Mouse (Mus musculus): ENCODE data around the gene Tex22. TPM values are rescaled to one million over a fixed set of nuclear protein-coding genes. Genes with fewer than 3 reads are reported as not detected.

Tex22 gene
- polyA plus RNA-seq, 1 experiment from 2014 or later = not detected

Small RNA genes lying within 50 kb of the gene (microRNA-seq; reads per million reads assigned to microRNA genes)
- not detected for gene Gm44471

Other genes starting within 250 kb of the Tex22 start
- gene Cdca4, start 245.1 kb upstream of the Tex22 start, polyA plus RNA-seq (2016; fragmentation: Nextera tagmentation; extraction: Ambion mirVana) = 166 TPM in 2 replicates
- 0.08 TPM in 1 of 2 replicates, not detected in the other for gene Gpr132, start 206.3 kb upstream of the Tex22 start, polyA plus RNA-seq (2016; fragmentation: Nextera tagmentation; extraction: Ambion mirVana)
- 6.4 and 6.8 TPM in 2 replicates for gene Jag2, start 144.7 kb upstream of the Tex22 start, polyA plus RNA-seq (2016; fragmentation: Nextera tagmentation; extraction: Ambion mirVana)
- gene Nudt14, start 132.4 kb upstream of the Tex22 start, polyA plus RNA-seq (2016; fragmentation: Nextera tagmentation; extraction: Ambion mirVana) = 81.6 and 95.2 TPM in 2 replicates
- 25.7 and 29.1 TPM in 2 replicates for gene Btbd6, start 98.0 kb upstream of the Tex22 start, polyA plus RNA-seq (2016; fragmentation: Nextera tagmentation; extraction: Ambion mirVana)
- gene Brf1, start 73.8 kb upstream of the Tex22 start, polyA plus RNA-seq (2016; fragmentation: Nextera tagmentation; extraction: Ambion mirVana) = 76.0 and 83.0 TPM in 2 replicates
- 15.8 and 17.9 TPM in 2 replicates for gene Pacs2, start 60.0 kb upstream of the Tex22 start, polyA plus RNA-seq (2016; fragmentation: Nextera tagmentation; extraction: Ambion mirVana)
- 19.3 and 20.5 TPM in 2 replicates for gene Mta1, start 23.8 kb downstream of the Tex22 start, polyA plus RNA-seq (2016; fragmentation: Nextera tagmentation; extraction: Ambion mirVana)
- 51.4 and 53.7 TPM in 2 replicates for gene Crip2, start 65.7 kb downstream of the Tex22 start, polyA plus RNA-seq (2016; fragmentation: Nextera tagmentation; extraction: Ambion mirVana)
- gene Crip1, start 71.8 kb downstream of the Tex22 start, polyA plus RNA-seq (2016; fragmentation: Nextera tagmentation; extraction: Ambion mirVana) = 71.0 and 73.2 TPM in 2 replicates
- gene Tedc1, start 81.9 kb downstream of the Tex22 start, polyA plus RNA-seq (2016; fragmentation: Nextera tagmentation; extraction: Ambion mirVana) = 44.1 and 44.6 TPM in 2 replicates
- gene Tmem121, start 111.4 kb downstream of the Tex22 start, polyA plus RNA-seq (2016; fragmentation: Nextera tagmentation; extraction: Ambion mirVana) = 17.5 and 18.7 TPM in 2 replicates

All from limb, embryonic 12.5 days (tissue).